Mouse (Mus musculus): Measurements from ENCODE around the gene Nfat5.
A peak's percentile ranks its signal among the peaks of the same experiment; 100 is the strongest.

Nfat5 gene

DNA sequence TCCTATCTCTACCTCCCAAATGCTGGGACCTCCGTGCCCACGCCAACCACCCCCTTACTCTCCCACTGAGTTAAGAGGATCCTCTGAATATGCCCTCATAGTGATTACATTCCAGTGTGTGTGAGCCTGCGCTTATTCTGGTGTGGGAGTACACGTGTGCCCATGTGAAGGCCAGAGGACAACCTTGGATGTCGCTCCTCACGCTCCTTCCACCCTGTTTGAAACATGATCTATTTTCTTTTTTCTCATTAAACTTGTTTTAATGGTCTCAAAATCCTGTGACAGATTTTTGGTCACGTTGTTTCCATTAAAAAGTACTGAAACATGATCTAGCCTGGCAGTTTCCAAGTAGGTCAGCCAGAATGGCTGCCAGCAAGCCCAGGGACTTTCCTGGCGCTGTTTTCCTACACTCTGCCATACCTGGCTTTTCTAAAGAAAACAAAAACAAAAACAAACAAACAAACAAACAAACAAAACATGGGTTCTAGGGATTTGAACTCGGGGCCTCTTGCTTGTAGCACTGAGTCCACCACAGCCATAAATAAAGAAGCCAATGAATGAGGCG lies 102.9 kb downstream of the Nfat5 start:
- DNase-seq (ENCODE audit: low spot score in 2 of 2): no peak

DNA sequence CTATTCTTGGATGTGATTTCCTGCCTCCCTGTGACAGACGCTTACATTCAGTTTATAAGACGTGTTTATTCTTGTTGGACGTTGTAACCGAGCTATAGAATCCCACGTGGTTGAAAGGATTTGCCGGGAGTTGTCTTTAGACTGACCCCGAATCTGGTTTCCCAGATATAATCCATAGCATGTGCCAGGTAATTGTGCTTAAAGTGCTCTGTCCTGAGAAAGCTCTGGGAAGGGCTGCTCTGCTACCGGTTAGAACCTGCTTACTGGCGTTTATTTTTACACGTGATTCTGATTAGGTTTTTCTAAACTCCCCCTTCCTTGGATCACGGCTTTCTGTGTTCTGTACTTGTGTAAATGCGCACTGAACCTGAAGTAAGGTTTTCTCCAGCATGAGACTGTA lies 104.4 kb downstream of the Nfat5 start:
- no peak for DNase-seq (ENCODE audit: low spot score in 2 of 2)

DNA sequence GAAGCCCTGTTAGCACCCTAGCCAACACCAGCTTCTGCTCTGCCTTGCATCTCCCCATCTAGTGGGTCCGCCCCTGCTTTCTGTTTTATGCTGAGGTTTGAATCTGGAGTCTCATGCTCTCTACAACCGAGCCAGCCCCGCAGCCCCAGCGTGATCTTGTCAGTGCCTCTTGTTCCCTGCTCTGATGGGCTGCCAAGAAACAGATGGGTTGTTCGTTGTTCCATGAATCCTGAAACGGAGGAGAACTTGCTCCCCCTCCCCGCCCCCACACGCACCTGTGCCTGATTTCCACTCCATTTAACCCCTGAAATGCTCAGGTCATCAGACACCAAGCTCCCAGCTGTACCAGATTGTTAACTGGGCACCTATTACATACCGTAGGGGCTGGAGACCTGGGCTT lies 106.2 kb downstream of the Nfat5 start:
- DNase-seq (ENCODE audit: low spot score in 2 of 2): peak in 1 of 2 experiments; percentile 15

DNA sequence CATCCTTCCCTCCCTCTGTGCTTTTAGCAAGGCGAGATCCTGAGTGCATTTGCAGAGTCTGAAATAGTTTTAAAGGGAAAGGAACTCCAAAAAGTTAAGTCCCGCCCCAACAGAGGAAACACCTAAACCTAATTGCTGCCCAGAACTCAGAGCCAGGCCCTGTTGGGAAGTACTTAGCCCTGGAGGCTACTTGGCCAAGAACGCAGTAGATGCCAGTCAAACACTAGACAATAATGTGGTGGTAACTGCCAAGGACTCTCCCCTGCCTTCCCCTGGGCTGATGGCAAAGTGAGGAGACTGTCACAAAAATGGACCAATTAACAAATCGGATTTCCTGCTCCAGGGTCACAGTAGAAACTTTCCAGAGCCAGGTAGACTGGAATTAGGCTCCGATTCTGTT lies 108.6 kb downstream of the Nfat5 start:
- no peak for DNase-seq (ENCODE audit: low spot score in 2 of 2)

DNA sequence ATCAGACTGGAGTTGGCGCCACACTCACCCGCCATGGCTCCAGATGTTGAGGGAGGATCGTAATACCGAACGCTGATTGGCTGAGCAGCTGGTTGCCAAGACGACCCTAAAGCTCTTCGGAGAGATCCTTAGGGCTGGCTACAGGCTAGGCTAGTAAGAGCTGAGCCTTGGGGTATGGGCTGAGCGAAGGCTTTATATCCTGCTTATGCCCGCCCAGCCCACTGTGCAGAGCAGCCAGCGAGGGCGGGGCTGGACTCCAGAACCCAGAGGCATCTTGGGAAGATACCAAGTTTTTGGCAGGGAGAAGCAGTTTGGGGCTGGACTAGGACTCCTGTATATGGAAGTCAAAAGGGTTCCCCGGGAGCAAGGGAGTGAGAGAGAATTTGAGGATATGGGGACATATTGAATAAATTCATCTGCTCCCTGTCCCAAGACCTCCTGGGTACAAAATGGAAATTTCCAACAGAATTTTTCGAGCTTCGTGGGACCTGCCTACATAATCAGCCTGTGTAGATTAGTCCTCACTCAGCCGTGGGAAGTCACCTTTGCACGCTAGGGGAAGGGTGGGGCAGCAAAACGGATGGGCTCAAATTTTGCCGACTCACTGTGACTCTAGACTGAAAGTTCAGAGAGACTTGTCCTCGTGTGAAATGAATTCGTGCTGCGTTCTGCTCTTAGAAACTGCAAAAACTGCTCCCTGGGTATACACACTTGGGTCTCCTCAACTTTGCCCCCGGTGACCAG lies 109.9 kb downstream of the Nfat5 start, which contains the start of gene Nqo1:
TSS of gene Nqo1 (minus strand) at position 169 of the 744 bp plus-strand sequence.
- DNase-seq (ENCODE audit: low spot score in 2 of 2): peak; percentile 55 to 67

DNA sequence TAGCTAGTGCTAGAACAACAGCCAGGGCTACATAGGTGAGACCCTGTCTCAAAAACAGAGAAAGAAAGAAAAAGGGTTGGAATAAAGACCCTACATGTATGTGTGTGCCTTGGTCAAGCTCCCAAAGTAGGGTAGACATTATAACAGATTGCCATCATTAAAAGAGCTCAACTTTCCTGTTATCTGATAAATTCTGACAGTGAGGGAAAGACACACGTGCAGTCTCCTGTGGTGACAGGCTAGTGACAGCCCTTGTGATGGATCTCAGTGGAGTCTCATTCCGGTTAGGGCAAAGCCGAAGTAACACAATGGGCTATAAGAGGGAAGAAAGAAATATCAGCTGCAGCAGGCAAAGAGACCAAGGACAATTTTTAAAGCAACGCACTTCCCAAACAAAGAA lies 110.8 kb downstream of the Nfat5 start:
- DNase-seq (ENCODE audit: low spot score in 2 of 2): no peak

DNA sequence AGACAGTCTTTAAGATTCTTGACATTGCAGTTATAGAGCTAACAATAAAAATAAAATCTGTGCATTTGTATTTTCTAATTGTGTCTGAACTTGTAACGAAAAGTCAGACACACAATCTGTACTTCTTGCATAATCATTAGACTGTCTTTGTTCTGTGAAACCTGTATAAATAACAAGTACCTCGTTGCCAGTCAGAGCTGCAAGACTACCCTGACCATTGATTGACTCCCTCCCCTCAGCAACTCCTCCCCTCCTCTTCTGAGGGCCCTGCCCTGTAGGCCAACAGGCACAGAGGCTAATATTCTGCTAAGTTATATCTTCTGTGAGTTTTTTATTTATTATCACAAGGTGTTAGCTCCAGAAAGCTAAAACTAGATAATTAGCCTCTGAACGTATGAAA lies 112.7 kb downstream of the Nfat5 start:
- DNase-seq (ENCODE audit: low spot score in 2 of 2): no peak

DNA sequence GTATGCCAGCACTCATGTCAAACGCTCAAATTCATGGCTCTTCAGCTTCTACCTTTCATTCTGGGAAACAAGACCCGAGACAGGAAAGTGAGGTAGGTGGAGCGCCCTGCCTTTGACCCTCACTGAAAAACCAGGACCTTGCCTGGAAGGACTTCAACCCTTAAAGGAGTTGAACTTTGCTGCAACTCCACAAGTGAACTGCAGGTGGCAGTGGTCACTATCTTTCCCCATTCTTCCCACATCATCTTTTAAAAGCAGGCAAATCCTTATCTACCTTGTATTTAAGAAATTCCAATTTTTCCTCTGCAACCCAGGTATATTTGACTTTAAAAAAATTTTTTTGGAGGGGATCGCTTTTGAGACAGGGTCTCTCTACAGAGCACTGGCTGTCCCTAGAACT lies 118.1 kb downstream of the Nfat5 start:
- DNase-seq (ENCODE audit: low spot score in 2 of 2): no peak

DNA sequence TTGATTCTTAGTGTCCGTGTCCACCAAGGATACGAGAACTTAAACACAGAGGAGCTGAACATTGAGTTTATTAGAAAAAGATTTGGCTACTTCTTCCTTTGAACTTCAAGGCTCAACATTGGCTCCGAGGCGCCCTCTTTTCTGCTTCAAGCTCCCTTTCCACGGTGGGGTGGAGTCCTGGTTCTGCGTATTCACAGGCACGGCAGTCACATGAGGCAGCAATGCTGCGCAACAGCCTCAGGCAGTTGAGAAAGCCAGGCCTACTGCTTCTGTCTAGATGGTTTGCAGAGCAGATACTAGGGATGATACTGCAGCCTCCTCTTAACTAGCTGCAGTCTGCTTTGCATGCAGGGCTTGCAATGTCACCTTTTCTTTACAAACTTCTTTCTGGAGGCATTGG lies 119.3 kb downstream of the Nfat5 start:
- no peak for DNase-seq (ENCODE audit: low spot score in 2 of 2)

DNA sequence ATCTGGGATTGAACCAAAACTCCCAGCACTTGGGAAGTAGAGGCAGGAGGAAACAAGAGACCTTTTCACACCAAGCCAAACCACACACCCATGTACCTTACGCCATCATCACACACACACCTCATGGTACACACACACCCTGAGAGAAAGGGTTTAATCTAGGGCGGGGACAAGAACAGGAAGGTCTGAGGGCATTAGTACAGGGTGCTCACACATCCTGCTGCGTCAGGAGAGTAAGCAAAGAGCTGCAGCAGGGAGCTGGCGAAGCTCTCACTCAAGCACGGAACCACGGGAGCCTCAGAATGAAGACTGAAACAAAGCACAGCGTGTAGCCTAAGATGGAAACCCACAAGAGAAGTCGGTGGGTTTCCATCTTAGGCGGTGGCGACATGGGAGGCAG lies 120.6 kb downstream of the Nfat5 start:
- DNase-seq (ENCODE audit: low spot score in 2 of 2): no peak

DNA sequence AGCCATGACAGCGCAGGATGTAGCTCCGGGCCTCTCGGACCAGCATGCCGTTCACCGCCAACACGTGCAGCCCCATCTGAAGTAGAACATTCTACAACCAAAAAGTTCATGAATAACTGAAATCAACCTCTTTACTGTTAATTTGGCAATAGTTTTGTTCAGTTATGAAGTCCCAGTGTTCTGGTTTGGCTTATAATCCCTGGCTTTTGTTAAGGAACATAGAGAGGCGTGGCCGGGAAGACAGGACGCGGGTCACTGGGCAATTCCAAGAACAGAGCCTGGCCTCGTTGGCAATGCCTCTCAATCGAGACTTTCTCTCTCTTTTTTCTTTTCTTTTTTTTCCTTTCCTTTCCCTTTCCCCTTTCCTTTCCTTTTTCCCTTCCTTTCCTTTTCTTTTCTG lies 123.7 kb downstream of the Nfat5 start:
- no peak for DNase-seq (ENCODE audit: low spot score in 2 of 2)

DNA sequence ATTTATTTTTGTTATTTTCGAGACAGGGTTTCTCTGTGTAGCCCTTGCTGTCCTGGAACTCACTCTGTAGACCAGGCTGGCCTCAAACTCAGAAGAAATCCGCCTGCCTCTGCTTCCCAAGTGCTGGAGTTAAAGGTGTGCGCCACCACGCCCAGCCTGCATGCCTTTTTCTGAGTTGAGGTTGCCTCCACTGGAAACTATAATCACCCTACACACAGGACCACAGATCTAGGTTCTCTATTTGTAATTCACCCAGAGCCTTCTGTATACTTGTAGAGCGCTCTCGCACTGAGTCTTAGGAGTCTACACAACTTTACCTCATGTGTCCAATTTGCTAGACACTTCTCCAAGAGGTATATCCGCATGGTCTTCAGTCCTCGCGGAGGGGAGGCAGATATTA lies 130.9 kb downstream of the Nfat5 start:
- DNase-seq (ENCODE audit: low spot score in 2 of 2): no peak

DNA sequence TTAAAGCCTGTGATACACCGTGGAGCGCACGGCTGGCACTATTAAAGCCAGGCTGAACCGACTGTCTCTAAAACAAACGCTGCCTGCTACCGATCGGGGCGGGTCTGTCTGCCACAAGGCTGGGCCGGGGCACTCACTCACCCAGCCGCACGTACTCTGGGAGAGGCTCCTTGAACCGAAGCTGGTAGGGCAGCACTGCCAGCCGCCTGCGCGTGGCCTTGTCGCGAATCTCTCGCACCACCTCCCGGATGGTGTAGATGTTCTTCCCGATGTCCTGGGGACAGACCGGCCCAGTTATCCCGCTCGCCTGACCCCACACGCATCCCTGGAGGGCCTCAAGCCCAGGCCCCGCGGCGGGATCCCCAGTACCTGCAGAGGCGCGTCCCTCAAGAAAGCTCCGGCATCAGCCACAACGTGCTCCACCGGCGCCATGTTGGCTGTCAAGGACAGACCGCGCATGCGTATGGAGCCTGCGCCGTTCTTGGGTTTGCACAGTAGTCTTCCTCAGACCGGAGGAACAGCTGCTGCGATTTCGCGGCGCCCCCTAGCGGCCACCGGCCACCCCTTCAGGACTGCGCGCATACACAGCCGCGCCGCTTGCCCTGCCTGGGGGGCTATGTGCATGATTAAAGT lies 131.4 kb downstream of the Nfat5 start, which contains the start of gene Nob1:
TSS of gene Nob1 (minus strand) at position 455 of the 633 bp plus-strand sequence.
- DNase-seq (ENCODE audit: low spot score in 2 of 2): peak; percentile 91 to 96

DNA sequence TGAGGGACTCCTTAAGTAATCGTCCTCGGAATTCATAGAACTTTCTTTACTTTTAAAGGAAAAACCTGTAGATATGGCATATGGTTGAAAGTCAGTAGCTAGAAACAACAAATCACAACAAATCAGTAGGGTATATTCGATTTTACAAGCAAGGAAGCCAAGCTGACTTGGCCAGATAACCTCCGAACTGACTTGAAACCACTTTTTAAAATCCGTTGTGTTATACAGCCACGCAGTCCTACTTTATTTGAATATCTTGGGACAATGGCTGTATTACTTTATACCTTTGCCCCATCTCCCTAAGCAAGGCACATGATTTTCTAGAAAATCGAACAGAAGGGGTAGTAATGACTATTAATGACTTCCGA lies 131.9 kb downstream of the Nfat5 start:
- DNase-seq (ENCODE audit: low spot score in 2 of 2): no peak

All from frontal cortex, postnatal 10 days (tissue).